Mouse (Mus musculus): ENCODE data around the gene Pomgnt2.

GRCm38 (mm10) chr9:121995508-121996131, 1.3 kb downstream of the Pomgnt2 start:
- peak; percentile 62 for TF ChIP-seq POLR2A (IDR thresholded peaks at IDR 0.05; ENCODE audit: low read depth, low read length)
- no peak for TF ChIP-seq CTCF (IDR thresholded peaks at IDR 0.05; ENCODE audit: borderline replicate concordance, insufficient read depth, low read length)
